Mouse (Mus musculus) left cerebral cortex, adult 2 months (tissue): ENCODE measurements at regions not wholly inside any gene's neighbourhood (a gene's known extent, or its start where the extent isn't known, plus 50 kb on each side); places are given as distances from the start of the nearest gene placed in this dataset.
A peak's percentile ranks its signal among the peaks of the same experiment; 100 is the strongest.

Experiments used
- DNase-seq, 2 experiments: peaks; one replicate each; pipeline ENCODE4 v3.0.0; 2021 to 2022; ENCODE audit warnings: low spot score in 2 of 2, mixed read lengths in 1 of 2; ENCODE audit errors: extremely low spot score in 1 of 2
- H3K27ac ChIP-seq: fragments of 200-600 bp; 2 replicates; pipeline ENCODE4 v1.8.1; 2022
- H3K4me3 ChIP-seq: fragments of 200-600 bp; 2 replicates; pipeline ENCODE4 v1.8.1; 2022
- CTCF ChIP-seq: fragments of 200-600 bp; IDR thresholded peaks from 2 replicates; pipeline ENCODE4 v1.8.1; 2022; ENCODE audit warnings: antibody characterized with exemption, mild to moderate bottlenecking, moderate library complexity
- intact Hi-C: fragments of 180-260 bp; cut with DNase I; formaldehyde crosslinking; loops from one replicate; pipeline ENCODE4 v1.15.1; 2025

DNA sequence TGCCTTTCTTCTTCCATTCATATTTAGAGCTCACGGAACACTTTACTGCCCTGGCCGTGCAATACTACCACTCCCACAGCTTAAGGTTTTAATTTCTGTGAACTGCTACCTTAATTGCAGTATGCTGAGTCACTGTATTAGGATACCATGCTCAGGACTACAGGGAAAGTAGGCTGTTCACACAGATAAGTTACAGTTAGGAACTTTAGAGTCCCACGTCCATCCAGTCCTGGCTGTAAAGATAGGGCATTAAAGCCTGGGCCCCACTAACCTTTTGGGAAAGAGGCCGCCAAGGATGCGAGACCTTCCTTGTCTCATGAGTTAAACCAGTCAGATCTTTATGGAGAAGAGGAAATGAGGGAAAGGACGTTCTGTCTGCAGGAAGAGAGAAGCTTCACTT lies 574.6 kb downstream of the Stpg2 start:
- intact Hi-C loops = no loop called here
- no peak for DNase-seq
- Histone ChIP-seq H3K27ac (no peak overlapping the region), H3K4me3 (no peak overlapping the region)
- TF ChIP-seq CTCF = no peak

DNA sequence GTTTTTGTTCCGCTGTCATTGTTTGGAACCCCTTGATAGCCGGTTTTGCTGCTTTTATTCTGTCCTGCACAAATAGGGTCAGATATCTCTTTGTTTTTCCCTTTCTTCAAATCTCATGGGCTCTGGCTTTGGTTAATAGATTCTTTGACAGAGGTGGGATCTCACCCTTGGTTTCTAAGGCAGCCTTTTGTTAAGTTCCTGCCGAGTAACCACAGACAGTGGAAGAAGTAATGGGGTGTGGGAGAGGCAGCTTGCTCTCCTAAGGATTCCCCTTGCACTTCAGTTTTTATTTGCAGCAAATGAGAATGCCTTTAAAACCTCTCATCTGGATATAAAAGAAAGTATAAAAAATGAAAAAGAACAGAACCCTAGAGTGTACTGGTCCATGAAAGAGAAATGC lies 577.9 kb downstream of the Stpg2 start:
- Histone ChIP-seq H3K4me3 (no peak overlapping the region), H3K27ac (no peak overlapping the region)
- intact Hi-C loops = no loop called here
- TF ChIP-seq CTCF = no peak
- no peak for DNase-seq

DNA sequence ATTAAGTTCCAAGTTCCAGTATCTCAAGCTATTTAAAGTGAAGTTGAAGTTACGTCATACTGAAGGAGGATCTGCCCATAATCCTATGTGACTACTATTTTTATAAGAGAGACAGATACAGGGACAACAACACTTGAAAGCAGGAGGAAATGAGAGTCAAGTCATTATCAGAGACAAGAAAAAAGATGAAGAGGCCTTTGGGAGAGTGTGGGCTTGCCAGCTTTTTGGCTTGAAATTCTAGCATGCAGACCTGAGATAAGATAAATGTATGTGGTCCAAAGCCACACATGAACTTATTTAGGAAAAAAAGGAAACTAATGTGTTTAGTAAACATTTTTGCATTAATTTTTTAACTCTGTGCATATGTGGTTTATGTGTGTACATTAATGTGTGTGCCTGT lies 581.0 kb downstream of the Stpg2 start:
- TF ChIP-seq CTCF = no peak
- DNase-seq = no peak
- intact Hi-C loops = no loop called here
- Histone ChIP-seq H3K27ac (no peak overlapping the region), H3K4me3 (no peak overlapping the region)

- Histone ChIP-seq H3K27ac (no peak overlapping the region), H3K4me3 (no peak overlapping the region)
- no peak for DNase-seq
- TF ChIP-seq CTCF = no peak
- intact Hi-C loops = no loop called here
Observed at GRCm38 (mm10) chr3:139788854-139789253, 583.4 kb downstream of the Stpg2 start.

GRCm38 (mm10) chr3:139796685-139797084 lies 591.2 kb downstream of the Stpg2 start:
- no peak for DNase-seq
- Histone ChIP-seq H3K27ac (no peak overlapping the region), H3K4me3 (no peak overlapping the region)
- intact Hi-C loops = no loop called here
- TF ChIP-seq CTCF = no peak

DNA sequence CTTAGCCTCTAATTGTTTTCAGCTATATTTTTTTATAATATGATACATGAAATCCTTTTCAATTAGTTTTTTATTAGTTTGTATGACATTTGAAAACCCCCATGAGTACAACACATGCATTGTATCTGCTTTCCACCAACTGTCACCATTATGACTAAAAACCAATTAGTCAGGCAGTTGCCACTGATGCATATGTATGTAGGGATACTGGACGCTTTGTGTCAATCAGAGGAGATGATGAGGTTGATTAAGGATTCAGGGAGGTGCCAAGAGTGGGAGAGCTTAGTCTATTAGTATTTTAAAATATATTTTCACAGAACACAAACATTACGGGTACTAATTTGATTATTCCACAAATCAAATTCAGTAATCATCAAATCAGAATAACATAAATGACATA lies 593.6 kb downstream of the Stpg2 start:
- intact Hi-C loops = no loop called here
- Histone ChIP-seq H3K4me3 (no peak overlapping the region), H3K27ac (no peak overlapping the region)
- DNase-seq = no peak
- no peak for TF ChIP-seq CTCF

- Histone ChIP-seq H3K4me3 (no peak overlapping the region), H3K27ac (no peak overlapping the region)
- intact Hi-C loops = no loop called here
- peak in 1 of 2 experiments; percentile 8 for DNase-seq
- no peak for TF ChIP-seq CTCF
Observed at GRCm38 (mm10) chr3:139802716-139803710, 597.5 kb downstream of the Stpg2 start.

DNA sequence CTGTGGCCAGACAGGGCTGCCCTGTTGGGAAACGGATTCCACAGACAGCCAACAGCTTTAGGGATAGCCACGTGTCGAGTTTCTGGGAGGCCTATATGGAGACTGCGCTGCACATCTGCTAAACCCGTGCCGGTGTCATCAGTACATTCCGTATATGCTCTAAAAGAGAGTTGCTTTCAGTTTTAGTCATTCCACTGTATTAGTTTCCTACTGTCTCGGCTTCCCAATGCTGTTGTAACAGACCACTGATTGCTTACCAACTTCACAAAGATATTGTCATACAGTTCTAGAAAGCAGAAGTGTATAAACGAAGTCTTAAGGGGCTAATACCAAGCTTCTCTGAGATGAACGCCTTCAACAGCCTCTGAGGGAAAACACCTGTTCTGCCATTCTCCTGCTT lies 622.5 kb downstream of the Stpg2 start:
- no peak overlapping the region for H3K4me3 ChIP-seq
- intact Hi-C loops = no loop called here
- no peak for TF ChIP-seq CTCF
- no peak for DNase-seq
- no peak overlapping the region for H3K27ac ChIP-seq

- H3K27ac ChIP-seq = no peak overlapping the region
- TF ChIP-seq CTCF = no peak
- DNase-seq = no peak
- intact Hi-C loops = no loop called here
- H3K4me3 ChIP-seq = no peak overlapping the region
Observed at GRCm38 (mm10) chr3:139828581-139828980, 623.1 kb downstream of the Stpg2 start.

DNA sequence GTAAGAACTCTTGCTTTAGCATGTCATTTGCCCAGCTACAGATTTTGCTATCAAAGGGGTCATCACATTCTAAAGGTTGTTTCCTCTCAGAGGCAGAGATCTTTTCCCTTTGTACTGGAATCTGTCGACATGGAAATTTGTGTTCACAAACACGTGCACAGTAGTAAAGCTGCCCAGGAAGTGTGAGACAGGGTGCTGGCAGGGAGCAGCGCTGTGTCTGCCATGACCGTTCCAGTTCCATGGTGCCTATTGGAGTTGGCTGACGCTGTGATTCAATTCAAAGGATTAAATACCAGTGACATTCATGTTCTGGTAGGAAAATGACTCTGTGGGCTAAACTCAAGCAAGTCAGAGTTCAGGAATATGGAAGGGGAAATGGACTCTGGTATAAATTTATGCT lies 627.1 kb downstream of the Stpg2 start:
- intact Hi-C loops = no loop called here
- no peak overlapping the region for H3K27ac ChIP-seq
- H3K4me3 ChIP-seq = no peak overlapping the region
- no peak for TF ChIP-seq CTCF
- no peak for DNase-seq

- intact Hi-C loops = no loop called here
- Histone ChIP-seq H3K4me3 (no peak overlapping the region), H3K27ac (no peak overlapping the region)
- DNase-seq = no peak
- TF ChIP-seq CTCF = no peak
Observed at GRCm38 (mm10) chr3:139842015-139842414, 636.5 kb downstream of the Stpg2 start.

GRCm38 (mm10) chr3:139842988-139843605 lies 637.6 kb downstream of the Stpg2 start:
- H3K4me3 ChIP-seq = no peak overlapping the region
- no peak for DNase-seq
- intact Hi-C loops = no loop called here

More at GRCm38 (mm10) chr3:139842988-139843605, 637.6 kb downstream of the Stpg2 start:
- TF ChIP-seq CTCF = no peak
- H3K27ac ChIP-seq = no peak overlapping the region
